ENCODE assay signal across 8 mouse cellular contexts in genomic region chr13:47043030-47043680, GRCm38 (mm10). TPM values are rescaled to one million over a fixed set of nuclear protein-coding genes. Genes with fewer than 3 reads are reported as not detected.
A peak's percentile ranks its signal among the peaks of the same experiment; 100 is the strongest.
DNase-seq lines count a peak whose midpoint lies in the region; ATAC-seq lines count a peak whose summit lies in the region.

TSS of gene Kdm1b (plus strand) at chr13:47043499.

- H3K27me3 ChIP-seq in heart, embryonic 10.5 days (ENCODE audit: insufficient read depth, poor library complexity, severe bottlenecking), result no peaks in the 10 kb centered on the region
- no peaks in the 10 kb centered on the region for H3K27me3 ChIP-seq in kidney, embryonic 15.5 days

- peaks cover 19% of the 10 kb centered on the region for H3K4me1 ChIP-seq in heart, embryonic 10.5 days
- H3K4me1 ChIP-seq in kidney, embryonic 15.5 days, result peaks cover 19% of the 10 kb centered on the region

- H3K4me3 ChIP-seq in heart, embryonic 10.5 days, result peak within 1 kb of the TSS; percentile 96
- peak within 1 kb of the TSS; percentile 88 for H3K4me3 ChIP-seq in kidney, embryonic 15.5 days (replicated peaks)

- H3K36me3 ChIP-seq in heart, embryonic 10.5 days, result no peaks in the 10 kb centered on the region
- no peaks in the 10 kb centered on the region for H3K36me3 ChIP-seq in kidney, embryonic 15.5 days

- no peaks in the 10 kb centered on the region for H3K9me3 ChIP-seq in heart, embryonic 10.5 days
- H3K9me3 ChIP-seq in kidney, embryonic 15.5 days (replicated peaks), result no peaks in the 10 kb centered on the region

- under 1% methylated on average over 48 of the region's 48 CpGs for WGBS in heart, embryonic 10.5 days
- under 1% methylated on average over 48 of the region's 48 CpGs for WGBS in kidney, embryonic 15.5 days

- peak; percentile 99 to 100 for DNase-seq in B cell, adult 2 months
- peak; percentile 98 for DNase-seq in brain, adult 2 months (ENCODE audit: low read depth, low spot score)
- DNase-seq in heart, embryonic 10.5 days (ENCODE audit: low spot score), result peak; percentile 100
- peak; percentile 97 for DNase-seq in liver
- peak; percentile 99 for DNase-seq in spleen, postnatal 4 days (ENCODE audit: low spot score in 2 of 2)

- peak within 1 kb of the TSS; percentile 93 for H3K4me2 ChIP-seq in kidney, embryonic 15.5 days

- ATAC-seq in erythroblast, adult 5-6 weeks (replicated peaks; ENCODE audit: low FRiP score, poor library complexity, severe bottlenecking), result peak; percentile 93
- ATAC-seq in kidney, embryonic 15.5 days (replicated peaks; ENCODE audit: low FRiP score), result peak; percentile 97
- peak; percentile 94 for ATAC-seq in monocyte, adult 5-6 weeks (replicated peaks; ENCODE audit: insufficient number of reproducible peaks, low FRiP score, low TSS enrichment, poor library complexity, severe bottlenecking)

- peak within 1 kb of the TSS; percentile 89 for H3K27ac ChIP-seq in heart, embryonic 10.5 days
- peak within 1 kb of the TSS; percentile 69 for H3K27ac ChIP-seq in kidney, embryonic 15.5 days

- H3K9ac ChIP-seq in kidney, embryonic 15.5 days, result peak within 1 kb of the TSS; percentile 77

RNA-seq across cellular contexts. Expression of gene Kdm1b, which starts in this region (rescaled TPM):
- total RNA-seq in erythroblast, adult 5-6 weeks (2015; ENCODE audit: low replicate concordance), result 1.2 and 4.2 TPM in 2 replicates
- 2.2 and 3.5 TPM in 2 replicates for total RNA-seq in erythroblast, adult 5-6 weeks (2017; ENCODE audit: low replicate concordance)
- 7.9 and 9.2 TPM in 2 replicates for polyA plus RNA-seq in heart, embryonic 10.5 days (2016; fragmentation: Nextera tagmentation; extraction: Ambion mirVana)
- 11.7 and 11.8 TPM in 2 replicates for polyA plus RNA-seq in kidney, embryonic 15.5 days (2015; fragmentation: Nextera tagmentation; extraction: Ambion mirVana)
- total RNA-seq in monocyte, adult 5-6 weeks (2017), result 20.7 to 30.7 TPM (median 23.5 TPM) in 3 replicates

Comparison
In these comparisons a context has a peak if more than half of its experiments do, and no peak if none do; other contexts are left out.
1. Peak in every context shown above with its lines: DNase-seq, ATAC-seq, H3K4me3 ChIP-seq and H3K27ac ChIP-seq.